Mouse (Mus musculus) urinary bladder, postnatal 4 days (tissue): ENCODE measurements around the gene Bfsp2.

Experiments used
- DNase-seq, 2 experiments: peaks; one replicate each; pipeline ENCODE4 v3.0.0; 2021 to 2022; ENCODE audit warnings: low spot score in 2 of 2

Gene Bfsp2

GRCm38 (mm10) chr9:103383576-103383975 is 96.6 kb downstream of the Bfsp2 start:
- no peak for DNase-seq

GRCm38 (mm10) chr9:103382989-103383388 is 97.2 kb downstream of the Bfsp2 start:
- DNase-seq: no peak

- no peak for DNase-seq
These were observed 99.7 kb downstream of the Bfsp2 start for GRCm38 (mm10) chr9:103380566-103380965.

- no peak for DNase-seq
These were observed 101.0 kb downstream of the Bfsp2 start for GRCm38 (mm10) chr9:103379199-103379598.

- no peak for DNase-seq
These were observed 101.5 kb downstream of the Bfsp2 start for GRCm38 (mm10) chr9:103378686-103379085.

- DNase-seq: no peak
These were observed 103.6 kb downstream of the Bfsp2 start for GRCm38 (mm10) chr9:103376346-103377320.
